Mouse (Mus musculus): ENCODE measurements around the gene Eif2b3. TPM values are rescaled to one million over a fixed set of nuclear protein-coding genes. Genes with fewer than 3 reads are reported as not detected.

Eif2b3 gene
- polyA plus RNA-seq, 1 experiment from 2014 or later, result 53.0 TPM

- Histone ChIP-seq H3K4me3 (ENCODE audit: low read depth, low read length) (no peak overlapping the region), H3K36me3 (ENCODE audit: control insufficient read depth, insufficient read depth, low read length) (no peaks in the 10 kb centered on the region), H3K9me3 (ENCODE audit: control insufficient read depth, low read length) (no peaks in the 10 kb centered on the region), H3K27me3 (ENCODE audit: control insufficient read depth, insufficient read depth, low read length) (no peaks in the 10 kb centered on the region; the same call in 1 of the 2 replicates), H3K9ac (ENCODE audit: low read depth, low read length) (no peak overlapping the region), H3K4me2 (replicated peaks; ENCODE audit: low read depth, low read length) (no peak overlapping the region), H3K27ac (ENCODE audit: low read depth, low read length) (no peak overlapping the region), H3K4me1 (replicated peaks; ENCODE audit: control insufficient read depth, insufficient read depth, low read length) (peaks cover 15% of the 10 kb centered on the region)
- WGBS, result 18% methylated on average over 8 of the region's 8 CpGs
- DNase-seq (ENCODE audit: low spot score), result no peak
- no peak for ATAC-seq (ENCODE audit: low FRiP score)
Measured at GRCm38 (mm10) chr4:117136034-117136433, 116.8 kb downstream of the Eif2b3 start.

Other genes starting within 250 kb of the Eif2b3 start
- gene Toe1, start 211.8 kb upstream of the Eif2b3 start, polyA plus RNA-seq (2014; fragmentation: Nextera tagmentation; extraction: Ambion mirVana), result 33.4 and 34.0 TPM in 2 replicates
- 14.4 and 16.6 TPM in 2 replicates for gene Mutyh, start 211.7 kb upstream of the Eif2b3 start, polyA plus RNA-seq (2014; fragmentation: Nextera tagmentation; extraction: Ambion mirVana)
- gene Hpdl, start 197.7 kb upstream of the Eif2b3 start, polyA plus RNA-seq (2014; fragmentation: Nextera tagmentation; extraction: Ambion mirVana), result 0.63 and 1.0 TPM in 2 replicates
- 9.8 and 10.4 TPM in 2 replicates for gene Zswim5, start 142.0 kb upstream of the Eif2b3 start, polyA plus RNA-seq (2014; fragmentation: Nextera tagmentation; extraction: Ambion mirVana)
- 97.3 and 110 TPM in 2 replicates for gene Urod, start 25.0 kb upstream of the Eif2b3 start, polyA plus RNA-seq (2014; fragmentation: Nextera tagmentation; extraction: Ambion mirVana)
- 7.8 and 12.6 TPM in 2 replicates for gene Hectd3, start 24.1 kb upstream of the Eif2b3 start, polyA plus RNA-seq (2014; fragmentation: Nextera tagmentation; extraction: Ambion mirVana)
- gene Ptch2, start 76.7 kb downstream of the Eif2b3 start, polyA plus RNA-seq (2014; fragmentation: Nextera tagmentation; extraction: Ambion mirVana), result 1.4 and 1.9 TPM in 2 replicates
- gene Btbd19, start 106.3 kb downstream of the Eif2b3 start, polyA plus RNA-seq (2014; fragmentation: Nextera tagmentation; extraction: Ambion mirVana), result 3.6 and 3.8 TPM in 2 replicates
- gene Tctex1d4, start 107.4 kb downstream of the Eif2b3 start, polyA plus RNA-seq (2014; fragmentation: Nextera tagmentation; extraction: Ambion mirVana), result 0.60 TPM in 1 of 2 replicates, not detected in the other
- gene Plk3, start 114.6 kb downstream of the Eif2b3 start, polyA plus RNA-seq (2014; fragmentation: Nextera tagmentation; extraction: Ambion mirVana), result 31.3 and 37.1 TPM in 2 replicates
- gene Rps8, start 136.8 kb downstream of the Eif2b3 start, polyA plus RNA-seq (2014; fragmentation: Nextera tagmentation; extraction: Ambion mirVana), result 779 and 892 TPM in 2 replicates
- gene Kif2c, start 163.2 kb downstream of the Eif2b3 start, polyA plus RNA-seq (2014; fragmentation: Nextera tagmentation; extraction: Ambion mirVana), result 77.5 and 86.2 TPM in 2 replicates
- 11.4 and 13.1 TPM in 2 replicates for gene Tmem53, start 232.5 kb downstream of the Eif2b3 start, polyA plus RNA-seq (2014; fragmentation: Nextera tagmentation; extraction: Ambion mirVana)
- 0.53 TPM in 1 of 2 replicates, not detected in the other for gene Armh1, start 232.7 kb downstream of the Eif2b3 start, polyA plus RNA-seq (2014; fragmentation: Nextera tagmentation; extraction: Ambion mirVana)